Mouse (Mus musculus): ENCODE results near the gene Gpr15. TPM values are rescaled to one million over a fixed set of nuclear protein-coding genes. Genes with fewer than 3 reads are reported as not detected.
A peak's percentile ranks its signal among the peaks of the same experiment; 100 is the strongest.

The Gpr15 gene
- total and polyA plus RNA-seq, 2 experiments from 2014 or later, result 0.05 TPM; not detected in 1

DNA sequence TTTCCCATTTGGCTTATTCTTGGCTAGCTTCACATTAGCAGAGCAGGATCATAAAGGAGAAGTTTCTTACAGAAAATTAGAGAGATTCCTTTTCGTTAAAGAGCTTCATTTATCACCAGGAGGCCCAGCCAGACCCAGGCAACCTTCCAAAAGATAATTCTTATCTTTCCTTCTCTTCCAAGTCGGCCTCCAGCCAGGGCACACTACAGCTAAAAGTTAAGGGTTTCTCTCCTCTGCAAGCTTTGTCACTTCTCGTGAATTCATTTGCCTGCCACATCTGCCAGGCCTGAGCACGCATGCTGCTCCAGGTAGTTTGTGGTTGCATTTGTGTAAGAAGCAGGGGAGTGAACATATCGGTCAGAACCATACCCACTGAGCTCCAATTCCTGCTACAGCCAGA, 49.6 kb downstream of the Gpr15 start:
- H3K27me3 ChIP-seq (ENCODE audit: insufficient read depth, low read length), result no peaks in the 10 kb centered on the region
- H3K9ac ChIP-seq (replicated peaks; ENCODE audit: low read length), result no peak overlapping the region
- H3K36me3 ChIP-seq (ENCODE audit: insufficient read depth, low read length), result peaks cover 7% of the 10 kb centered on the region
- no peak for DNase-seq (ENCODE audit: low spot score)
- no peak overlapping the region for H3K27ac ChIP-seq
- 0 out of 2 replicates have a peak overlapping the region, but pooled peaks have one; percentile 98 for H3K4me3 ChIP-seq (ENCODE audit: low read length)
- WGBS, result 52% methylated on average over 5 of the region's 5 CpGs
- peaks cover 9% of the 10 kb centered on the region; the same call in 1 of the 2 replicates for H3K4me1 ChIP-seq (ENCODE audit: insufficient read depth, low read length)
- no peak for ATAC-seq
- no peaks in the 10 kb centered on the region for H3K9me3 ChIP-seq (ENCODE audit: low read length)
- H3K4me2 ChIP-seq (ENCODE audit: low read depth, low read length), result peak overlapping the region; percentile 85; the same call in 1 of the 2 replicates
- TF ChIP-seq CTCF (IDR thresholded peaks at IDR 0.05; ENCODE audit: low read depth), result no peak

DNA sequence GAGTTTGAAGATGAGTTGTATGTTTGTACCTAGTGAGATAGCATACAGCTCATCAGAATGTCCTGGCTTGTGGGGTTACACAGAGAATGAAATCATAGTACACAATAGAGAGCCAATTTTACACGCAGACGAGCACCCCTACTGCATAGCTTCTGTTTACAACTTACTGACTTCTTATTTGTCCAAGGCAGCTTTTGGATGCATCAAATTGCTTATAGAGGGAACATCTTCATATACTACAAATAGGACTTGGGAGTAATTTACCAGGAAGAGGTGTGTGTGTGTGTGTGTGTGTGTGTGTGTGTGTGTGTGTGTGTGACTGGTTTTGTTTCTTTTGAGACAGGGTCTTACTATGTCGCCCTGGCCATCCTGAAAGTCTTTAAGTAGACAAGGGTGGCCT, 50.3 kb downstream of the Gpr15 start:
- no peak overlapping the region for H3K4me3 ChIP-seq (ENCODE audit: low read length)
- TF ChIP-seq CTCF (IDR thresholded peaks at IDR 0.05; ENCODE audit: low read depth), result no peak
- no peaks in the 10 kb centered on the region for H3K27me3 ChIP-seq (ENCODE audit: insufficient read depth, low read length)
- no peak overlapping the region for H3K27ac ChIP-seq
- WGBS, result 84% methylated on average over 3 of the region's 3 CpGs
- H3K9ac ChIP-seq (replicated peaks; ENCODE audit: low read length), result no peak overlapping the region
- H3K36me3 ChIP-seq (ENCODE audit: insufficient read depth, low read length), result peaks cover under 1% of the 10 kb centered on the region; the same call in 1 of the 2 replicates
- no peak overlapping the region for H3K4me2 ChIP-seq (ENCODE audit: low read depth, low read length)
- DNase-seq (ENCODE audit: low spot score) (no peak), ATAC-seq (no peak)
- peaks cover 9% of the 10 kb centered on the region; the same call in 1 of the 2 replicates for H3K4me1 ChIP-seq (ENCODE audit: insufficient read depth, low read length)
- H3K9me3 ChIP-seq (ENCODE audit: low read length), result no peaks in the 10 kb centered on the region

Small RNAs within 50 kb of the gene (microRNA-seq; reads per million reads assigned to microRNA genes)
- 0 reads per million in 2 experiments for gene Gm27564

Other genes with a start within 250 kb of the Gpr15 start
- 4.4 and 10.8 TPM in 2 replicates for gene St3gal6, start 194.8 kb downstream of the Gpr15 start, total RNA-seq (2014; rRNA removed)
- gene St3gal6, start 194.8 kb downstream of the Gpr15 start, polyA plus RNA-seq (2015; fragmentation: Nextera tagmentation; extraction: Ambion mirVana), result 18.5 and 20.5 TPM in 2 replicates
- not detected in 2 replicates for gene Gm813, start 102.1 kb downstream of the Gpr15 start, total RNA-seq (2014; rRNA removed)
- gene Gm813, start 102.1 kb downstream of the Gpr15 start, polyA plus RNA-seq (2015; fragmentation: Nextera tagmentation; extraction: Ambion mirVana), result not detected in 2 replicates
- not detected in 2 replicates for gene E330017A01Rik, start 80.3 kb downstream of the Gpr15 start, total RNA-seq (2014; rRNA removed)
- gene E330017A01Rik, start 80.3 kb downstream of the Gpr15 start, polyA plus RNA-seq (2015; fragmentation: Nextera tagmentation; extraction: Ambion mirVana), result 0.16 TPM in 1 of 2 replicates, not detected in the other
- gene Cpox, start 48.8 kb downstream of the Gpr15 start, total RNA-seq (2014; rRNA removed), result 16.6 and 16.8 TPM in 2 replicates
- gene Cpox, start 48.8 kb downstream of the Gpr15 start, polyA plus RNA-seq (2015; fragmentation: Nextera tagmentation; extraction: Ambion mirVana), result 12.6 and 13.8 TPM in 2 replicates
- 62.9 and 64.3 TPM in 2 replicates for gene Cldnd1, start 8.8 kb upstream of the Gpr15 start, total RNA-seq (2014; rRNA removed)
- gene Cldnd1, start 8.8 kb upstream of the Gpr15 start, polyA plus RNA-seq (2015; fragmentation: Nextera tagmentation; extraction: Ambion mirVana), result 159 TPM in 2 replicates
- not detected in 2 replicates for gene Olfr172, start 44.1 kb upstream of the Gpr15 start, total RNA-seq (2014; rRNA removed)
- not detected in 2 replicates for gene Olfr172, start 44.1 kb upstream of the Gpr15 start, polyA plus RNA-seq (2015; fragmentation: Nextera tagmentation; extraction: Ambion mirVana)
- not detected in 2 replicates for gene Olfr173, start 81.2 kb upstream of the Gpr15 start, total RNA-seq (2014; rRNA removed)
- not detected in 2 replicates for gene Olfr173, start 81.2 kb upstream of the Gpr15 start, polyA plus RNA-seq (2015; fragmentation: Nextera tagmentation; extraction: Ambion mirVana)
- not detected in 2 replicates for gene Olfr175-ps1, start 107.7 kb upstream of the Gpr15 start, total RNA-seq (2014; rRNA removed)
- not detected in 2 replicates for gene Olfr175-ps1, start 107.7 kb upstream of the Gpr15 start, polyA plus RNA-seq (2015; fragmentation: Nextera tagmentation; extraction: Ambion mirVana)
- not detected in 2 replicates for gene Olfr177, start 155.7 kb upstream of the Gpr15 start, total RNA-seq (2014; rRNA removed)
- gene Olfr177, start 155.7 kb upstream of the Gpr15 start, polyA plus RNA-seq (2015; fragmentation: Nextera tagmentation; extraction: Ambion mirVana), result not detected in 2 replicates
- gene Olfr178, start 173.0 kb upstream of the Gpr15 start, total RNA-seq (2014; rRNA removed), result not detected in 2 replicates
- not detected in 2 replicates for gene Olfr178, start 173.0 kb upstream of the Gpr15 start, polyA plus RNA-seq (2015; fragmentation: Nextera tagmentation; extraction: Ambion mirVana)
- not detected in 2 replicates for gene Olfr181, start 209.7 kb upstream of the Gpr15 start, total RNA-seq (2014; rRNA removed)
- not detected in 2 replicates for gene Olfr181, start 209.7 kb upstream of the Gpr15 start, polyA plus RNA-seq (2015; fragmentation: Nextera tagmentation; extraction: Ambion mirVana)
- gene Olfr180, start 210.3 kb upstream of the Gpr15 start, total RNA-seq (2014; rRNA removed), result not detected in 2 replicates
- gene Olfr180, start 210.3 kb upstream of the Gpr15 start, polyA plus RNA-seq (2015; fragmentation: Nextera tagmentation; extraction: Ambion mirVana), result not detected in 2 replicates

All from hindbrain, postnatal 0 days (tissue).